Mouse (Mus musculus): ENCODE data around the gene Agbl3.

Agbl3 gene

GRCm38 (mm10) chr6:34875268-34875761 lies 95.1 kb downstream of the Agbl3 start:
- no peak for DNase-seq

- DNase-seq, result peak; percentile 1
Measured at GRCm38 (mm10) chr6:34875966-34876834, 96.0 kb downstream of the Agbl3 start.

- DNase-seq, result no peak
Measured at GRCm38 (mm10) chr6:34876835-34877156, 96.6 kb downstream of the Agbl3 start.

GRCm38 (mm10) chr6:34877509-34878321 lies 97.5 kb downstream of the Agbl3 start, which contains the start of gene Cyren:
Gene Cyren, minus strand, starts transcription at chr6:34878060.
- peak; percentile 93 for DNase-seq

GRCm38 (mm10) chr6:34879101-34879740 lies 99.0 kb downstream of the Agbl3 start:
- no peak for DNase-seq

GRCm38 (mm10) chr6:34879911-34880475 lies 99.8 kb downstream of the Agbl3 start:
- peak; percentile 65 for DNase-seq

GRCm38 (mm10) chr6:34884724-34885123 lies 104.5 kb downstream of the Agbl3 start:
- no peak for DNase-seq

- no peak for DNase-seq
Measured at GRCm38 (mm10) chr6:34887131-34887850, 107.1 kb downstream of the Agbl3 start.

- DNase-seq, result no peak
Measured at GRCm38 (mm10) chr6:34889185-34889584, 109.0 kb downstream of the Agbl3 start.

- no peak for DNase-seq
Measured at GRCm38 (mm10) chr6:34895569-34895968, 115.3 kb downstream of the Agbl3 start.

GRCm38 (mm10) chr6:34896168-34896780 lies 116.0 kb downstream of the Agbl3 start:
- DNase-seq, result no peak

- peak; percentile 73 for DNase-seq
Measured at GRCm38 (mm10) chr6:34899127-34899526, 118.9 kb downstream of the Agbl3 start.

GRCm38 (mm10) chr6:34900990-34901389 lies 120.8 kb downstream of the Agbl3 start:
- DNase-seq, result no peak

GRCm38 (mm10) chr6:34901911-34902444 lies 121.7 kb downstream of the Agbl3 start:
- DNase-seq, result no peak

GRCm38 (mm10) chr6:34902578-34902977 lies 122.3 kb downstream of the Agbl3 start:
- DNase-seq, result no peak

GRCm38 (mm10) chr6:34903441-34903840 lies 123.2 kb downstream of the Agbl3 start:
- no peak for DNase-seq

- DNase-seq, result no peak
Measured at GRCm38 (mm10) chr6:34903851-34904250, 123.6 kb downstream of the Agbl3 start.

GRCm38 (mm10) chr6:34904361-34904760 lies 124.1 kb downstream of the Agbl3 start:
- DNase-seq, result no peak

GRCm38 (mm10) chr6:34906125-34906524 lies 125.9 kb downstream of the Agbl3 start:
- no peak for DNase-seq

GRCm38 (mm10) chr6:34906661-34907060 lies 126.4 kb downstream of the Agbl3 start:
- peak; percentile 91 for DNase-seq

- peak; percentile 74 for DNase-seq
Measured at GRCm38 (mm10) chr6:34907121-34907614, 126.9 kb downstream of the Agbl3 start.

All from kidney, adult 11 months (tissue).